Mouse (Mus musculus) layer of hippocampus, adult 9-11 months (tissue): Measurements from ENCODE around the gene Bcas3.

Experiments used
- DNase-seq: peaks from one replicate; pipeline ENCODE4 v3.0.0; 2022

Bcas3 gene

GRCm38 (mm10) chr11:85835001-85835752 is 482.2 kb downstream of the Bcas3 start:
- no peak for DNase-seq

GRCm38 (mm10) chr11:85835753-85836522 is 483.0 kb downstream of the Bcas3 start:
- no peak for DNase-seq

GRCm38 (mm10) chr11:85836523-85837290 is 483.7 kb downstream of the Bcas3 start:
- DNase-seq: no peak

GRCm38 (mm10) chr11:85837291-85837647 is 484.3 kb downstream of the Bcas3 start:
- no peak for DNase-seq

GRCm38 (mm10) chr11:85837648-85838423 is 484.9 kb downstream of the Bcas3 start:
- DNase-seq: no peak

- DNase-seq: no peak
Observed at GRCm38 (mm10) chr11:85838424-85839257, 485.7 kb downstream of the Bcas3 start.

GRCm38 (mm10) chr11:85839258-85840030 is 486.5 kb downstream of the Bcas3 start:
- no peak for DNase-seq

- DNase-seq: no peak
Observed at GRCm38 (mm10) chr11:85840031-85840802, 487.2 kb downstream of the Bcas3 start.

- DNase-seq: no peak
Observed at GRCm38 (mm10) chr11:85840803-85841145, 487.8 kb downstream of the Bcas3 start.

GRCm38 (mm10) chr11:85841211-85841681 is 488.3 kb downstream of the Bcas3 start:
- DNase-seq: no peak

- no peak for DNase-seq
Observed at GRCm38 (mm10) chr11:85841980-85842379, 489.0 kb downstream of the Bcas3 start.

- no peak for DNase-seq
Observed at GRCm38 (mm10) chr11:85842596-85843346, 489.8 kb downstream of the Bcas3 start.

GRCm38 (mm10) chr11:85843347-85843692 is 490.4 kb downstream of the Bcas3 start:
- DNase-seq: no peak

GRCm38 (mm10) chr11:85844144-85844965 is 491.4 kb downstream of the Bcas3 start:
- peak; percentile 60 for DNase-seq

GRCm38 (mm10) chr11:85844971-85845370 is 492.0 kb downstream of the Bcas3 start:
- no peak for DNase-seq

GRCm38 (mm10) chr11:85845921-85846320 is 493.0 kb downstream of the Bcas3 start:
- no peak for DNase-seq

- DNase-seq: no peak
Observed at GRCm38 (mm10) chr11:85846509-85846908, 493.5 kb downstream of the Bcas3 start.

- DNase-seq: no peak
Observed at GRCm38 (mm10) chr11:85849037-85849436, 496.1 kb downstream of the Bcas3 start.

- DNase-seq: no peak
Observed at GRCm38 (mm10) chr11:85850233-85850632, 497.3 kb downstream of the Bcas3 start, which contains the start of gene Gm11444. Gene Gm11444, minus strand, starts transcription at chr11:85850333.
